Mouse (Mus musculus) lung, adult 2 months (tissue): ENCODE measurements at regions not wholly inside any gene's neighbourhood (a gene's known extent, or its start where the extent isn't known, plus 50 kb on each side); places are given as distances from the start of the nearest gene placed in this dataset.

Source experiments
- DNase-seq: peaks from one replicate; pipeline ENCODE4 v3.0.0; 2022
- H3K4me1 ChIP-seq: fragments of 200-500 bp; 2 replicates; pipeline ENCODE4 v1.6.1; 2011; ENCODE audit warnings: low read length; ENCODE audit not compliant: control insufficient read depth, insufficient read depth
- H3K4me3 ChIP-seq: fragments of 200-500 bp; replicated peaks from 2 replicates; pipeline ENCODE3; 2011; ENCODE audit warnings: low read depth, mild to moderate bottlenecking, control low read depth, low read length; ENCODE audit errors: extremely low read depth
- CTCF ChIP-seq: fragments of 200-500 bp; IDR thresholded peaks from 2 replicates; pipeline ENCODE4 v1.5.1; 2011; ENCODE audit warnings: mild to moderate bottlenecking, low read length, control low read depth; ENCODE audit not compliant: insufficient read depth
- POLR2A ChIP-seq: fragments of 200-500 bp; IDR thresholded peaks from 2 replicates; pipeline ENCODE4 v1.6.1; 2011; ENCODE audit warnings: low read depth, mild to moderate bottlenecking, control low read depth, low read length, borderline replicate concordance; ENCODE audit errors: extremely low read depth
- WGBS: fragments of 180-500 bp; shearing (Covaris S2); methylation state at CpG from one replicate; pipeline ENCODE4 v1.1.7; 2018; 5-methylcytosine and 5-hydroxymethylcytosine counted together

GRCm38 (mm10) chr1:41810318-41810964 is 885.1 kb upstream of the Pou3f3 start:
- no peak for DNase-seq
- Histone ChIP-seq H3K4me1 (no peaks in the 10 kb centered on the region), H3K4me3 (no peak overlapping the region)
- WGBS, result 15% methylated on average over 9 of the region's 9 CpGs
- TF ChIP-seq POLR2A (no peak), CTCF (0 out of 2 replicates have a peak, but pooled peaks have one; percentile 28)

- no peak for DNase-seq
- no peaks in the 10 kb centered on the region for H3K4me1 ChIP-seq
- no peak overlapping the region for H3K4me3 ChIP-seq
- WGBS, result 80% methylated on average over 3 of the region's 3 CpGs
- TF ChIP-seq CTCF (no peak), POLR2A (no peak)
Measured at GRCm38 (mm10) chr1:41811130-41811529, 884.4 kb upstream of the Pou3f3 start.

- DNase-seq, result no peak
- 51% methylated on average over 7 of the region's 7 CpGs for WGBS
- TF ChIP-seq POLR2A, result no peak
- TF ChIP-seq CTCF, result no peak
- no peaks in the 10 kb centered on the region for H3K4me1 ChIP-seq
- no peak overlapping the region for H3K4me3 ChIP-seq
Measured at GRCm38 (mm10) chr1:41812071-41812470, 883.5 kb upstream of the Pou3f3 start.

- WGBS, result 76% methylated on average over 10 of the region's 10 CpGs
- no peak overlapping the region for H3K4me3 ChIP-seq
- DNase-seq, result no peak
- TF ChIP-seq POLR2A, result no peak
- no peak for TF ChIP-seq CTCF
- no peaks in the 10 kb centered on the region for H3K4me1 ChIP-seq
Measured at GRCm38 (mm10) chr1:41814032-41815005, 881.2 kb upstream of the Pou3f3 start.

GRCm38 (mm10) chr1:41815021-41815420 is 880.5 kb upstream of the Pou3f3 start:
- WGBS, result 69% methylated on average over 4 of the region's 4 CpGs
- Histone ChIP-seq H3K4me1 (no peaks in the 10 kb centered on the region), H3K4me3 (no peak overlapping the region)
- no peak for TF ChIP-seq CTCF
- DNase-seq, result no peak

GRCm38 (mm10) chr1:41822742-41823141 is 872.8 kb upstream of the Pou3f3 start:
- 83% methylated on average over 5 of the region's 5 CpGs for WGBS
- DNase-seq, result no peak
- Histone ChIP-seq H3K4me1 (no peaks in the 10 kb centered on the region), H3K4me3 (no peak overlapping the region)
- no peak for TF ChIP-seq POLR2A
- no peak for TF ChIP-seq CTCF

- DNase-seq, result no peak
- no peak overlapping the region for H3K4me3 ChIP-seq
- WGBS, result 71% methylated on average over 4 of the region's 4 CpGs
- H3K4me1 ChIP-seq, result no peaks in the 10 kb centered on the region
- TF ChIP-seq POLR2A (no peak), CTCF (no peak)
Measured at GRCm38 (mm10) chr1:41825223-41825622, 870.3 kb upstream of the Pou3f3 start.

- TF ChIP-seq CTCF (no peak), POLR2A (no peak)
- DNase-seq, result no peak
- WGBS, result 55% methylated on average over 2 of the region's 2 CpGs
- no peaks in the 10 kb centered on the region for H3K4me1 ChIP-seq
- no peak overlapping the region for H3K4me3 ChIP-seq
Measured at GRCm38 (mm10) chr1:41831641-41832040, 863.9 kb upstream of the Pou3f3 start.
